Mouse (Mus musculus) thymus, postnatal 36 days (tissue): Measurements from ENCODE around the gene Morn1.
"Not testable (repeated sequence)": the region's sequence is repeated elsewhere in the genome, so short reads cannot be mapped to it uniquely, and the experiment has no call there.

Experiments used
- DNase-seq, 2 experiments: peaks; one replicate each; pipeline ENCODE4 v3.0.0; 2022; ENCODE audit warnings: mixed read lengths in 2 of 2

Morn1 gene

GRCm38 (mm10) chr4:155086108-155087024 is at the start of gene Morn1, which contains the start of gene Rer1:
TSS of gene Morn1 (plus strand) at chr4:155086577.
TSS of gene Rer1 (minus strand) at chr4:155086382.
- peak; percentile 99 to 100 for DNase-seq

DNA sequence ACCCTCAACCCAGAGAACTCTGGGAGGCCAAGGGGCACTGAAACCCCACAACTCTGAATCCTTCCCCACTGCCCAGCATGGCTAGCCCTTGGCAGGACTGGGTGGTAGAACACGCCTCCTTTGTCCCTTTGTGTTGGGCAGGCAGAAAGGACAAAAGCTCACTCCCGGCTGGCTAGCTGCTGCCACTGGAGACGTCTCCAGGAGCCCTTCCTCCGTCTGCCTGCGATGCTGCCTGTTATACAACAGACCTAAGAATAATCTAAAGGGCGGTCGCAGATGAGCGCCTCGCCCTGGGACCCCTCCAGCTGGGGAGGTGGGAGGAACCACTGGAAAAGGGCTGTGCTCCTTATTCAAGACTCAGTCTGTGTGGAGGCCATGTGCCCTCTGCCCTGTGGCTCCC is 46.2 kb upstream of the Morn1 start:
- DNase-seq = no peak

DNA sequence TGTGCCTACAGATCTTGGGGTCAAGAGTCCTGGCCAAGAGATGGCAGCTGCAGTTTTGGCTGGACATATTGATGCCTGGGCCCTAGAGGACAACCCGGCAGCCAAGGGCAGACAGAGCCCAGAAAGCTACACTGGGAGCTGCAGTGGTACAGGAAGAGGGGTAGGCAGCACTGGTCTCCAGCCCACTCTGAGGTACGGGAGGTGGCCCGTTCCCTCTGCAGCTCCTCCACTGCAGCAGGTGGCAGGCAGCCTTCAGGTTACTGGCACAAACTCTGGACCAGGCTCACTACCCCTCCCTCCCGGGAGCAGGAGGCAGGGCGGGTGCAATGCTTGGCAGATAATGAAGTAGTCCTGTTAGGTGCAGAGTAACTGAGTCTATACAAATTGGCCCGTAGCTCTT is 45.7 kb upstream of the Morn1 start:
- DNase-seq = no peak

- no peak for DNase-seq
Observed at GRCm38 (mm10) chr4:155042606-155043288, 43.6 kb upstream of the Morn1 start.

- no peak for DNase-seq
Observed at GRCm38 (mm10) chr4:155043289-155043625, 43.1 kb upstream of the Morn1 start.

- DNase-seq = no peak
Observed at GRCm38 (mm10) chr4:155046636-155047035, 39.7 kb upstream of the Morn1 start.

- DNase-seq = peak; percentile 68 to 82
Observed at GRCm38 (mm10) chr4:155050116-155050515, 36.3 kb upstream of the Morn1 start.

- DNase-seq = no peak
Observed at GRCm38 (mm10) chr4:155056724-155057123, 29.7 kb upstream of the Morn1 start, which contains the start of gene Plch2. TSS of gene Plch2 (minus strand) at chr4:155056784.

DNA sequence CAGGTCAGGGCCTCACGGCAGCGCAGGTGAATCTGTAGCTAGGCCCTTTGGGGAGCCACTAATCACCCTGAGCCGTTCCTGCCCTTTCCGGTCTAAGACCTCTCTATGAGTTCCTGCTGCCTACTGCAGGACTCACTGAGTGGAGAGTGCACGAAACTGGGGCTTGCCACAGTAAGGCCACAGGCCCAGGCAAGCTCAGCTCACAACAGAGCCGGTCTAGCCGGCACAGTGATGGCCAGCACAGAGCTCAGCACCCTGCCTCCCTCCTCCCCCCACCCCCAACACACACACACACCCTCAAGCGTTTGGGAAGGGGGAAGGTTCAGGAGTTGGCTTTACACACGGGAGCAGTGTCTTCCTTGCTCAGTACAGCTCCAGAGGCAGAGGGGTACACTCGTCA is 28.1 kb upstream of the Morn1 start:
- no peak for DNase-seq

DNA sequence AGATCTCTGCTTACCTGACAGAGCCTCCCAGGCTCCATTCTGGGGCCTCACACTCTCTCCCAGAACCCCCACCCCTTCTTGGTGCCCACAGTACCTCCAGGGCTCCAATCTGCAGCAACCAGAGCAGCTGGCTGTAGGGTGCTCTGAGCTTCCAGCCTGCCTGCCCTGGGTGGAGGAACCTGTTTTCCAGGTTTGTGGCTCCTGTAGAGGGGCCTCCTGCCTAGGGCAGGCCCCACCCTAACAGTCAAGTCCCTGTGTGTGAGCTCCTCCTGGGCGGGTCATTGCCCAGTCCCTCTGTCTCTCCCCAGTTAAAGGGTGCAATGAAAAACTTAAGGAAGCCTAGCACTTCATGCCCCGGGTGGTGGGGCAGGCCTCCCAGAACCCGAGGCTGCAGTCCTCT is 22.5 kb upstream of the Morn1 start:
- DNase-seq = no peak

DNA sequence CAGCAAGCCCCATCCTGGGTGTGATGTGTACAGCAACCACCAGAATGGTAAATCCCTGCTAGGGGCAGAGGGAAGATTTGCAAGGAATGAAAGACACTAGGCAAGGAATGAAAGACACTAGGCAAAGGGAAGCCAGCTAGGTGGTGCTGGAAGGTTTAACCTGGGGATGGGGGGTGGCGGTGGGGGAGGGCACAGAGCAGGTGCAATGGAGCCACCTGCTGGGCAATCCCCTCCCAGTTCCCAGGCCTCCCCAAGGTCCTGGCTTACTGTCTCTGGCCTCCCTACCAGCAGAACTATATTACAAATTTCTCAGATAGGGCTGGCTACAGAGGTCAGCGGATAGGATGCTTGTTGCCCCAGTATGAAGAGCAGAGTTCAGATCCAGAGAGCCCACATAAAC is 21.9 kb upstream of the Morn1 start:
- no peak for DNase-seq

GRCm38 (mm10) chr4:155065970-155066833 is 20.2 kb upstream of the Morn1 start:
- peak; percentile 76 to 81 for DNase-seq

- peak; percentile 98 for DNase-seq
Observed at GRCm38 (mm10) chr4:155066834-155067522, 19.4 kb upstream of the Morn1 start, which contains the start of gene Pex10. TSS of gene Pex10 (plus strand) at chr4:155067016.

DNA sequence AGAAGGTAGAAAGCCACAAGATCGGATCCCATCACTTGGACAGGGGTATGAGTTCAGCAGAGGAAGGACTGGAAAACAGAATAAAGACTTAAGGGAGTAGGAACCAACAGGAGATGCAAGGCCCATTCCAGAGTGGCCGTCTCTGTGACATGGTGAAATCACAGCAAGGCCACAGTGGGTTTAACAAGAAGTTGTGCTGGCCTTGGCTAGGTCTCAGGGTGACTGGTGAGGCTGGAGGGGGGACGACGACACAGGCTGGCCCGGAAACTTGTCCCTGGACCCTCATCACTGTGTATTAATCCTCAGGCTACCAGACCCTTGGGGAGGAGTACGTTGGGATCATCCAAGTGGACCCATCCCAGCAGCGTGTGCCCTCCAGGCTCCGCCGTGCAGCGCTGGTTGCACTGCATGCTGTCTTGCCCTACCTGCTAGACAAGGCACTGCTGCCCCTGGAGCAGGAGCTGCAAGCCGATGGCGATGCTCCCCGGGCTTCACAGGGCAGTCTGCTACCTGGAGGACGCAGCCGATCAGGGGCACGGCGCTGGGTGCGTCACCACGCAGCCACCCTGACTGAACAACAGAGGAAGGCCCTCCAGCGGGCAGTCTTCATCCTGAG is 17.9 kb upstream of the Morn1 start:
- peak in 1 of 2 experiments; percentile 33 for DNase-seq

GRCm38 (mm10) chr4:155069191-155069590 is 17.2 kb upstream of the Morn1 start:
- peak in 1 of 2 experiments; percentile 35 for DNase-seq

- DNase-seq = no peak
Observed at GRCm38 (mm10) chr4:155070199-155070598, 16.2 kb upstream of the Morn1 start.

- DNase-seq = no peak
Observed at GRCm38 (mm10) chr4:155070921-155071320, 15.5 kb upstream of the Morn1 start.

DNA sequence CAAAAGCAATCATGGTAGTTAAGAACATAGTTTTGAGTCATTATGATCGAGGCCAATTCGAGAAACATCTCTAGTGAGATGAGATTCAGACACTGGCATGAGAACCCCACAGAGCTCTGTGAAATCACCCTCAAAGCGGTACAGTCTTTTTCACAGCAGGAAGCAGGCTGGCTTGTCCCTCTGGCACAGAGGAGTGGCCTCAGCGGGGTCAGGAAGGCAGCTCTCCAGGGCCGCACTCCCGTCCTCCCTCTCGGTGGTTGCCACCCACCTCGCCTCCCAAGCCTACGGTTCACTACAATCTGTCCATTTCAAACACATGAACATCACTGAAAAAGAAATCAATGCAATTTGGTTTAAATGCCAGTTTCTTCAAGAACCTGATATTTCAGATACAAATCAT is 12.0 kb upstream of the Morn1 start:
- no peak for DNase-seq

GRCm38 (mm10) chr4:155075137-155075536 is 11.2 kb upstream of the Morn1 start:
- no peak for DNase-seq

DNA sequence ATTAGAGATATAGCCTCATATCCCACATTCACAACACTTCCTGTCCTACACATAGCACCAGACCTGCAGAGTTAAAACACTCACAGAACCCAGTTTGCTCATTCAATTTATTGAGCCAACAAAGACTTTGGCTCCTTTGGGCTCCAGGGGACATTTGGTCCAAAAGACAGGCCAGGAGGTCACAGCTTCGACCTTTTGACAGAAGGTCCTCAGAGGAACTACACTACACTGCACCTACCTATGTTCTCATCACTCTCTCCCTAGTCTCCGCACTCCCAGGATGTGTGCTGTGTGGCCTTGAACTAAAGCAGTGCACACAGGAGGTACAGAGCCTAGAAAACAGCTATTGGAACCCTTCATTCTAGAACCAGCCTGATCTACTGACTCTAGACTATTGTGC is 10.6 kb upstream of the Morn1 start:
- no peak for DNase-seq

GRCm38 (mm10) chr4:155076677-155077076 is 9.7 kb upstream of the Morn1 start:
- DNase-seq = no peak

GRCm38 (mm10) chr4:155078808-155079207 is 7.6 kb upstream of the Morn1 start:
- not testable (repeated sequence) for DNase-seq
